Mouse (Mus musculus) intestine, postnatal 0 days (tissue): ENCODE data around the gene Hmx2. TPM values are rescaled to one million over a fixed set of nuclear protein-coding genes. Genes with fewer than 3 reads are reported as not detected.

Experiments
- ATAC-seq: fragments of 200-750 bp; cut with Nextera tagmentation; 2 replicates; pipeline ENCODE4 v1.8.0; 2017; ENCODE audit warnings: mild to moderate bottlenecking, moderate TSS enrichment, moderate library complexity
- H3K27ac ChIP-seq: fragments of 300-500 bp; sonication (generic); 2 replicates; pipeline ENCODE4 v1.5.1; 2014; ENCODE audit warnings: mild to moderate bottlenecking, low read depth, low read length, moderate library complexity
- H3K27me3 ChIP-seq: fragments of 300-500 bp; sonication (generic); replicated peaks from 2 replicates; pipeline ENCODE4 v1.6.1; 2014; ENCODE audit warnings: low read length, mixed read lengths; ENCODE audit not compliant: control insufficient read depth, insufficient read depth
- H3K36me3 ChIP-seq: fragments of 300-500 bp; sonication (generic); 2 replicates; pipeline ENCODE4 v1.6.1; 2014; ENCODE audit warnings: mild to moderate bottlenecking, moderate library complexity; ENCODE audit not compliant: control insufficient read depth, insufficient read depth
- H3K4me1 ChIP-seq: fragments of 300-500 bp; sonication (generic); replicated peaks from 2 replicates; pipeline ENCODE4 v1.6.1; 2014; ENCODE audit warnings: antibody characterized with exemption, low read length, mixed read lengths; ENCODE audit not compliant: control insufficient read depth, insufficient read depth
- H3K4me2 ChIP-seq: fragments of 300-500 bp; sonication (generic); replicated peaks from 2 replicates; pipeline ENCODE4 v1.6.1; 2014; ENCODE audit warnings: low read depth, mild to moderate bottlenecking, moderate library complexity
- H3K4me3 ChIP-seq: fragments of 300-500 bp; sonication (generic); 2 replicates; pipeline ENCODE4 v1.5.1; 2014; ENCODE audit warnings: low read depth, low read length
- H3K9ac ChIP-seq: fragments of 300-500 bp; sonication (generic); 2 replicates; pipeline ENCODE4 v1.6.1; 2014; ENCODE audit warnings: mild to moderate bottlenecking, low read depth, low read length
- H3K9me3 ChIP-seq: fragments of 300-500 bp; sonication (generic); 2 replicates; pipeline ENCODE4 v1.6.1; 2016; ENCODE audit warnings: mixed run types; ENCODE audit not compliant: control insufficient read depth
- CTCF ChIP-seq: sonication (generic); IDR thresholded peaks from 2 replicates; pipeline ENCODE4 v1.5.1; 2016; ENCODE audit warnings: low read depth, mild to moderate bottlenecking, control low read depth, antibody characterized with exemption, moderate library complexity
- WGBS: fragments of 180-500 bp; shearing (Covaris S2); extraction: QIAGEN DNeasy Blood & Tissue Kit; methylation state at CpG from one replicate; pipeline ENCODE4 v1.1.7; 2014; 5-methylcytosine and 5-hydroxymethylcytosine counted together
- polyA plus RNA-seq: library from polyadenylated mRNA; unstranded; fragments of >200 nt; fragmentation: Nextera tagmentation; extraction: Ambion mirVana; gene quantifications from 2 replicates; pipeline ENCODE4 v1.2.1, GENCODE M21; 2015

The Hmx2 gene
- polyA plus RNA-seq, 1 experiment from 2014 or later, result 0.55 TPM

GRCm38 (mm10) chr7:131604946-131605345 is 56.4 kb downstream of the Hmx2 start:
- no peak for ATAC-seq
- WGBS, result 91% methylated on average over 10 of the region's 10 CpGs
- no peak overlapping the region for H3K4me2 ChIP-seq
- H3K9me3 ChIP-seq, result no peaks in the 10 kb centered on the region
- H3K9ac ChIP-seq, result no peak overlapping the region
- H3K36me3 ChIP-seq, result no peaks in the 10 kb centered on the region
- no peaks in the 10 kb centered on the region for H3K4me1 ChIP-seq
- TF ChIP-seq CTCF, result no peak
- no peaks in the 10 kb centered on the region for H3K27me3 ChIP-seq
- H3K27ac ChIP-seq, result no peak overlapping the region
- H3K4me3 ChIP-seq, result no peak overlapping the region

- no peak overlapping the region for H3K4me3 ChIP-seq
- no peaks in the 10 kb centered on the region for H3K36me3 ChIP-seq
- H3K9ac ChIP-seq, result no peak overlapping the region
- no peaks in the 10 kb centered on the region for H3K9me3 ChIP-seq
- no peaks in the 10 kb centered on the region for H3K4me1 ChIP-seq
- no peak for TF ChIP-seq CTCF
- H3K27ac ChIP-seq, result no peak overlapping the region
- H3K27me3 ChIP-seq, result no peaks in the 10 kb centered on the region
- WGBS, result 76% methylated on average over 4 of the region's 4 CpGs
- no peak overlapping the region for H3K4me2 ChIP-seq
- no peak for ATAC-seq
Measured at GRCm38 (mm10) chr7:131605481-131605880, 56.9 kb downstream of the Hmx2 start.

Other genes starting within 250 kb of the Hmx2 start
- gene Cuzd1, start 226.5 kb upstream of the Hmx2 start, polyA plus RNA-seq, result 0.05 TPM in 1 of 2 replicates, not detected in the other
- not detected in 2 replicates for gene Fam24b, start 219.3 kb upstream of the Hmx2 start, polyA plus RNA-seq
- not detected in 2 replicates for gene Fam24a, start 214.9 kb upstream of the Hmx2 start, polyA plus RNA-seq
- gene 2310057M21Rik, start 186.0 kb upstream of the Hmx2 start, polyA plus RNA-seq, result 8.0 and 11.0 TPM in 2 replicates
- 37.1 and 42.8 TPM in 2 replicates for gene Pstk, start 177.6 kb upstream of the Hmx2 start, polyA plus RNA-seq
- 5.6 and 5.9 TPM in 2 replicates for gene Ikzf5, start 138.3 kb upstream of the Hmx2 start, polyA plus RNA-seq
- 23.1 and 23.6 TPM in 2 replicates for gene Acadsb, start 138.2 kb upstream of the Hmx2 start, polyA plus RNA-seq
- 0.91 and 1.4 TPM in 2 replicates for gene Hmx3, start 5.9 kb upstream of the Hmx2 start, polyA plus RNA-seq
- gene Bub3, start 11.4 kb downstream of the Hmx2 start, polyA plus RNA-seq, result 72.3 and 74.7 TPM in 2 replicates